Mouse (Mus musculus) layer of hippocampus, adult 18-20 months (tissue): ENCODE results near the gene Mapk1. TPM values are rescaled to one million over a fixed set of nuclear protein-coding genes. Genes with fewer than 3 reads are reported as not detected.
"Not testable (repeated sequence)": the region's sequence is repeated elsewhere in the genome, so short reads cannot be mapped to it uniquely, and the experiment has no call there.

Experiments
- DNase-seq, 2 experiments: peaks; one replicate each; pipeline ENCODE4 v3.0.0; 2022; ENCODE audit warnings: low spot score in 2 of 2
- long read RNA-seq: library from polyadenylated mRNA; stranded (forward); transcript quantifications from one replicate; pipeline ENCODE4 v2.0.0, GENCODE M21; 2021
- total RNA-seq, 2 experiments: library from RNA; stranded (reverse); gene quantifications; 2 replicates each; pipeline ENCODE4 v1.2.3; 2021

The Mapk1 gene
- 100 to 1,000 TPM; 507 to 529 TPM for total RNA-seq
- long read RNA-seq, full-length matches to known transcripts = 362 of 431 reads
- long read RNA-seq, partial matches to known transcripts = 47 of 431 reads
- long read RNA-seq, other reads (novel, unspliced or antisense) = 22 of 431 reads

DNA sequence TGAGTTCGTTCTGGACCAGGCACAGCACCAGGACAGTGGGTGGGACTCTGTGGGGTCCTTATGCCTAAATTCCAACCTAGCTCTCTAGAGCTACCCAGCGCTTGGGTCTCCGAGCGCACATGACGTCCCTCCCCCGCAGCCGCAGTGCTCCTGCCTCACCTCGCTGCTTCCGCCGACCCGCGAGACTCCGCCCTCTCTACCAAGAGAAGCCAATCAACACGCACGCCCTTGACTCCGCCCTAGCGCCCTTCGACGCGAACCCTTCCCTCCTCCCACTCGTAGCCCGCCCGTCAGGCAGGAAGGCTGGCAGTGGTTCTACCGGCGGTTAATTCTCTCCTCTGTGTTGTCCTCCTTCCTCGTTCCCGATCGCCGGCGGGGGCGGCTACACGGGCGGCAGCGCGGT lies at the start of gene Mapk1:
TSS of gene Mapk1 (plus strand) at position 252 of the 403 bp plus-strand sequence.
- peak; percentile 96 to 97 for DNase-seq

GRCm38 (mm10) chr16:16939543-16939942 lies 43.6 kb upstream of the Mapk1 start:
- DNase-seq = no peak

- no peak for DNase-seq
These were observed 42.1 kb upstream of the Mapk1 start for GRCm38 (mm10) chr16:16941078-16941477.

DNA sequence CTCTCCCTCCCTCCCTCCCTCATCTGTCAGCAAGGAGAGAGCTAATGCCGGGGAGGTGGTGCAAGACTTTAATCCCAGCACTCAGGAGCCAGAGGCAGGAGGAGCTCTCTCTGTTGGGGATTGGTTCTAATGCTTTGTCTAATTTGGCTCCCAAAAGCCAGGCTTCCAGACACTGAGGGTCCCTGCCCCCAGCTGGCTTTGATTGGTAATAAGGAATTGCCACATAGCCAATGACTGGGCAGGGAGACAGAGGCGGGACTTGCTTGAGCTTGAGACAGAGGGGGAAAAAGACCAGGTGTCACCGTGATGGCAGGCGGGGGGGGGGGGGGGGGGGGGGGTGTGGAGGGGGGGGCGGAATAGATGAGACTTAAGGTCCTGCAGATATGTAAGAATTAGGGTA lies 24.6 kb upstream of the Mapk1 start:
- no peak for DNase-seq

DNA sequence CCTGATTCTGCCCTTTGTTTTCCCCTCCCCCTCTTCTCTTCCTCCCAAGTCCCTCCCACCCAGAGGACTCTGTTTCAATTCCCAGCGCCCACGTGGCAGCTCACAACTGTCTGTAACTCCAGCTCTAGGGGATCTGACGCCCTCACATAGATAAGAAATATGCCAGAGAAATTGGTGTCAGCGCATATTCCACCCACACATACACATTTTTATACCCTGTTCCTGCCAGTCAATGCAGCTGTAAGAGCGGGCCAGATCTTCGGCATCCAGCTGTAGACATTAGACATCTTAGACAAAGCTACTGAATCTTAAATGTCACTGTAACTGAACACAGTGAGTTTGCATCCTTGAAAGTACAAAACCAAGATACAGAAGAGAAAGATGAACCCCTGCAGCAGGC lies 23.3 kb upstream of the Mapk1 start:
- DNase-seq = no peak

DNA sequence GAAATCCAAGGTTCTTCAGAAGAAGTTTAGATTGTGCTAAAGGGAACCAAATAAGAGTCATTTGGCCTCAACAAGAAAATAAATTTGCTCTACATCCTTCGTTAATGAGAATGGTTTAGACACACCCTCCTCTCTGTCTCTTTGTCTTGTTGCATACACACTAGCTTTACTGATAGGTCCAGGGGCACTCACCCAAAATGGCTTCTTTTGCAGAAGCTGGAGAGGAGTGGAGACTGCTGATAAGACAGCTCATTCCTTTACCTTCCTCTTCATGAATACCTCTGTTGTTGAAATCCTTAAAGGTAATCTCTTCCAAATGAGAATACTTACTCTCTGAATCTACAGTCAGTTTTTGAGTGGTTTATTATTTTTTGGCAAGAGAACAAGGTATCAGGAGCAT lies 18.0 kb upstream of the Mapk1 start:
- DNase-seq = no peak

GRCm38 (mm10) chr16:16966290-16966689 lies 16.9 kb upstream of the Mapk1 start:
- DNase-seq = no peak

- no peak for DNase-seq
These were observed 5.1 kb upstream of the Mapk1 start for GRCm38 (mm10) chr16:16978061-16978460.

DNA sequence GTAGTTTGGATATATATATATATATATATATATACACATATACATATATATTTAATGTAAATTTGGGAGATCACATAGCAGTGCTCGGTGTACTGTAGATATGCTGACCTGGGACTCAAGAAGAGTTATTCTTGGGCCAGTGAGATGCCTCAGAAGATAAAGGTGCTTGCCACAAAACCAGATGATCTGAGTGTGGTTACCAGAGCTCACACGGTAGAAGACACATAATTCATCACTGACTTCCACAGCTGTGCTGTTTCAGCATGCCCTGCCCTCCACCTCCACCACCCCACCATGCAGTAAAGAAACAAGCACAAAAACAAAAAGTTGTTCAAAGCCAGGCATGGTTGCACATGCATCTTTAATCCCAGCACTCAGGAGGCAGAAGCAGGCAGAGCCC lies 4.4 kb upstream of the Mapk1 start:
- DNase-seq = no peak

GRCm38 (mm10) chr16:16982636-16983035 lies 546 bp upstream of the Mapk1 start:
- no peak for DNase-seq

GRCm38 (mm10) chr16:16983534-16984422 lies 596 bp downstream of the Mapk1 start:
- DNase-seq = peak; percentile 18 to 36

DNA sequence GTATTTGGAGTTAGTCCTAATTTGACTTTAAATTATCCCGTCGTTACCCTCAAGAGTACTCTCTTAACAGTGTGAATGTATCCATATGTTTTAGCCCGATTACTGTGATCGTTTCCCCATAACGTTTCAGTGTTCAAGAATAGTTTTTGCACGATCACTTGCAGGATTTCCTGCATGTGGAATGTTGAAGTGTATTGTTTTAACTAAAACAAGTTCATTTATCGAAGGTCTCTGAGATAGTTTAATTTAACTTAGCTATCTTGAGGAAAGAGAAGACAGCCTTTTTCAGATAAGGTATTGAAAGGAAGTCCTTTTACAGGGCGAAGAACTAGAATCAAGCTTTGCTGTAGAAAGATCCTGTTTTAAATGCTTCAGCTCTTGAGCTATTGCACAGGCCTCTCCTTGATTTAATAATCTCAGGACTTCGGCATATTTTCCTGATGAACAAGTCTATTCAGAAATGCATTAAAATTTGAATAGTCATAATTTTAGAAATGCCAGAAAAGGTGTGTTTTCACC lies 1.3 kb downstream of the Mapk1 start:
- DNase-seq = no peak

- no peak for DNase-seq
These were observed 4.1 kb downstream of the Mapk1 start for GRCm38 (mm10) chr16:16987248-16987647.

GRCm38 (mm10) chr16:16988842-16989241 lies 5.7 kb downstream of the Mapk1 start:
- DNase-seq = no peak

GRCm38 (mm10) chr16:16990021-16990420 lies 6.8 kb downstream of the Mapk1 start:
- no peak for DNase-seq

DNA sequence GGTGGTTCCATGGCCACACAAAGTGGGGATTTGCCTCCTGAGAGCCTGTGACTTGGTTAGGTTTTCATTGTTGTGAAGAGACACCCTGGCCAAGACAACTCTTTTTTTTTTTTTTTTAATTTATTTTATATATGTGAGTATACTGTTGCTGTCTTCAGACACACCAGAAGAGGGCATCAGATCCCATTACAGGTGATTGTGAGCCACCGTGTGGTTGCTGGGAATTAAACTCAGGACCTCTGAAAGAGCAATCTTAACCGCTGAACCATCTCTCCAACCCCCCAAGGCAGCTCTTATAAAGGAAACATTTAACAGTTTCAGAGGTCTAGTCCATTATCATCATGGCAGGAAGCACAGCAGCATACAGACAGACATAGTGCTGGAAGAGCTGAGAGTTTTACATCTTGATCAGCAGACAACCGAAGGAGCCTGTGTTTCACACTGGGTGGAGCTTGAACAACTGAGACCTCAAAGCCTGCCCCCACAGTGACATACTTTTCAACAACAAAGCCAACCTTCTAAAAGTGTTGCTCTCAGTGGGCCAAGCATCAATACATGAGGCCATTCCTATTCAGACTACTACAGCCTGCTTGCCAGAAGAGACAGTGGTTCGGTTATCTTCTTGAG lies 11.4 kb downstream of the Mapk1 start:
- DNase-seq = no peak

DNA sequence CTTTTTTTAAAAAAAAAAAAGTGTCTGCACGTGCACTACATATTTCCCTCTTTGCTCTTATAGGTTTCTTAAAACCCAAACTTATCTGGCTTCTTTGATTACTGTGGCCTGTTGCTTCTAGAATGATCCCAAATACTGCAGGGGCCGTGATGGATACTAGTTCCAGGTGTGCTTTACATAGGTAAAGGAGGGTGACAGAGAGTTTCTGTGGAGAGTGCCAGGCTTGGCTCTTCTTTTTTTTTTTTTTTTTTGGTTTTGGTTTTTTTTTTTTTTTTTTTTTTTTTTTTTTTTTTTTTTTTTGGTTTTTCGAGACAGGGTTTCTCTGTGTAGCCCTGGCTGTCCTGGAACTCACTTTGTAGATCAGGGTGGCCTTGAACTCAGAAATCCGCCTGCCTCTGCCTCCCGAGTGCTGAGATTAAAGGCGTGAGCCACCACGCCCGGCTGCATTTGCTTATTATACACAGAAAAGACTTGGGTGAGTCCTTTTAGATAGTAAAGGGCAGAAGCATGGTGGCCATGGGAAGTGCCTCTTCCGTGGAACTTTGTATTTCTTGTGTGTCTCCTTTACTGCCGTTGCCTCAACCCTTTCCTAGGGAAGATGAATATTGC lies 13.0 kb downstream of the Mapk1 start:
- DNase-seq = not testable (repeated sequence)

DNA sequence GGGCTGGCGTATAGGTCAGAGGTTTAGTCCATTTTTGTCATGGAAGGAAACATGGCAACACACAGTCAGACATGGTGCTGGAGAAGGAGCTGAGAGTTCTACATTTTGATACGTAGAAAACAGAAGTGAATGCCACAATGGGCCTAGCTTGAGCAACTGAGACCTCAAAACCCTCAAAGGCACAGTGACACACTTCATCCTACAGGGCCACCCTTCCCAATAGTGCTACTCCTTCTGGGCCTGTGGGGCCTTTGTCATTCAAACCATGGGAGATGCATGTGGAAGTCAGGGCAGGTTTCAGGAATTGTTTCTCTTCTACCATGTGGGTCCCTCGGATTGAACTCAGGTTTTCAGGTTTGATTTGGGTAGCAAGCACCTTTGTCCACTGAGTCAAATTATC lies 17.9 kb downstream of the Mapk1 start:
- DNase-seq = no peak

GRCm38 (mm10) chr16:17007070-17007469 lies 23.9 kb downstream of the Mapk1 start:
- DNase-seq = no peak

DNA sequence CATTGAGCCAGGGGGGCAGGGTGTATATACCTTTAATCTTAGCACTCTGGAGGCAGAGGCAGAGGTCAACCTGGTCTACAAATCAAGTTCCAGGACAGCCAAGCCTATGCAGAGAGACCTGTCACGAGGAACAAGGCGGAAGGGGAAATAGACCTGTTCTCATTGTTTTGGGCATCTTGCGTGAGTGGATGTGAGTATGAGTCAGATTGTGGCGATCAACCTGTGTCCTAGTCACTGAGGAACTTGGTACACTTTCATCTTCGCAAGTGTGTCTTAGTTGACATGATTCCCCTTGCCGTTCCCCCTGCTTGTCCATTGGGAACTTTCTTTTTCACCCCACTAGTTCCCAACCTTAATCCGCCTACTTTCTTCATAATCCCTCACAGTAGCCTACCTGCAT lies 26.9 kb downstream of the Mapk1 start:
- no peak for DNase-seq

- DNase-seq = no peak
These were observed 29.4 kb downstream of the Mapk1 start for GRCm38 (mm10) chr16:17012583-17012982.
